Mouse (Mus musculus) bone marrow macrophage, adult 2 months (primary cell): ENCODE measurements at regions not wholly inside any gene's neighbourhood (a gene's known extent, or its start where the extent isn't known, plus 50 kb on each side); places are given as distances from the start of the nearest gene placed in this dataset.

Experiments
- CTCF ChIP-seq: IDR thresholded peaks from 2 replicates; pipeline ENCODE4 v1.5.1; 2012; ENCODE audit warnings: low read depth, mild to moderate bottlenecking, low read length, moderate library complexity
- POLR2A ChIP-seq: IDR thresholded peaks from 2 replicates; pipeline ENCODE4 v1.6.1; 2012; ENCODE audit warnings: mild to moderate bottlenecking, low read depth, low read length, borderline replicate concordance

- no peak for TF ChIP-seq CTCF
- no peak for TF ChIP-seq POLR2A
Measured at GRCm38 (mm10) chr6:50009339-50009738, 100.7 kb upstream of the Mpp6 start.
